Mouse (Mus musculus) forelimb bud, embryonic 11.5 days (tissue): ENCODE results near the gene Gm11111.

Experiments
- DNase-seq: peaks from one replicate; pipeline ENCODE4 v3.0.0-alpha.2; 2012; ENCODE audit warnings: low read depth, low spot score

Gene Gm11111

GRCm38 (mm10) chr5:98582051-98582450, 29.6 kb downstream of the Gm11111 start:
- no peak for DNase-seq

GRCm38 (mm10) chr5:98585915-98586314, 33.4 kb downstream of the Gm11111 start:
- DNase-seq = no peak
